Mouse (Mus musculus) colon, adult 2 months (tissue): Measurements from ENCODE around the gene Dnm2. TPM values are rescaled to one million over a fixed set of nuclear protein-coding genes. Genes with fewer than 3 reads are reported as not detected.

Experiments
- polyA plus RNA-seq: library from polyadenylated mRNA; depleted of rRNA; stranded (reverse); fragments of >200 nt; gene quantifications from 2 replicates; pipeline ENCODE4 v1.2.3, GENCODE M21; 2012; rRNA removed

Gene Dnm2
- 341 and 414 TPM in 2 replicates for polyA plus RNA-seq

GRCm38 (mm10) chr9:21424631-21425555, at the start of gene Dnm2:
Gene Dnm2 (plus strand): TSS chr9:21424908.

GRCm38 (mm10) chr9:21411669-21412550, 12.8 kb upstream of the Dnm2 start, which contains the start of gene Qtrt1:
Gene Qtrt1 (plus strand): TSS chr9:21411837.

GRCm38 (mm10) chr9:21509772-21510688, 85.3 kb downstream of the Dnm2 start, which contains the start of gene Tmed1:
Gene Tmed1 (minus strand): TSS chr9:21510252.

GRCm38 (mm10) chr9:21525937-21526633, 101.4 kb downstream of the Dnm2 start, which contains the start of gene AB124611:
Gene AB124611 (plus strand): TSS chr9:21526176.

GRCm38 (mm10) chr9:21546789-21547074, 122.0 kb downstream of the Dnm2 start, which contains the start of gene Carm1:
Gene Carm1 (plus strand): TSS chr9:21546894.

Other genes starting within 250 kb of the Dnm2 start
- 110 and 116 TPM in 2 replicates for gene Keap1, start 185.5 kb upstream of the Dnm2 start, polyA plus RNA-seq
- gene S1pr5, start 176.5 kb upstream of the Dnm2 start, polyA plus RNA-seq = 0.17 and 0.19 TPM in 2 replicates
- gene Atg4d, start 159.6 kb upstream of the Dnm2 start, polyA plus RNA-seq = 123 and 143 TPM in 2 replicates
- gene Kri1, start 136.9 kb upstream of the Dnm2 start, polyA plus RNA-seq = 17.8 and 22.7 TPM in 2 replicates
- gene Cdkn2d, start 133.5 kb upstream of the Dnm2 start, polyA plus RNA-seq = 29.2 and 41.6 TPM in 2 replicates
- 94.6 and 96.9 TPM in 2 replicates for gene Ap1m2, start 112.6 kb upstream of the Dnm2 start, polyA plus RNA-seq
- gene Slc44a2, start 104.2 kb upstream of the Dnm2 start, polyA plus RNA-seq = 27.3 and 35.5 TPM in 2 replicates
- 29.2 and 32.3 TPM in 2 replicates for gene Ilf3, start 57.0 kb upstream of the Dnm2 start, polyA plus RNA-seq
- 61.0 and 62.5 TPM in 2 replicates for gene Qtrt1, start 13.1 kb upstream of the Dnm2 start, polyA plus RNA-seq
- 15.9 and 20.7 TPM in 2 replicates for gene Tmed1, start 85.3 kb downstream of the Dnm2 start, polyA plus RNA-seq
- gene AB124611, start 101.3 kb downstream of the Dnm2 start, polyA plus RNA-seq = 1.8 and 2.4 TPM in 2 replicates
- gene Carm1, start 122.0 kb downstream of the Dnm2 start, polyA plus RNA-seq = 72.9 and 79.9 TPM in 2 replicates
- gene Timm29, start 167.8 kb downstream of the Dnm2 start, polyA plus RNA-seq = 19.7 and 21.7 TPM in 2 replicates
- gene Yipf2, start 167.9 kb downstream of the Dnm2 start, polyA plus RNA-seq = 50.1 and 62.0 TPM in 2 replicates
- 40.3 and 42.5 TPM in 2 replicates for gene Smarca4, start 191.3 kb downstream of the Dnm2 start, polyA plus RNA-seq